Mouse (Mus musculus) kidney, embryonic 14.5 days (tissue): ENCODE data around the gene Fto. TPM values are rescaled to one million over a fixed set of nuclear protein-coding genes. Genes with fewer than 3 reads are reported as not detected.
A peak's percentile ranks its signal among the peaks of the same experiment; 100 is the strongest.

Experiments used
- ATAC-seq: fragments of 200-750 bp; cut with Nextera tagmentation; 2 replicates; pipeline ENCODE4 v1.8.0; 2017; ENCODE audit warnings: moderate number of reproducible peaks, mild to moderate bottlenecking, moderate TSS enrichment, moderate library complexity; ENCODE audit not compliant: low FRiP score, low TSS enrichment
- H3K27ac ChIP-seq: fragments of 300-500 bp; sonication (generic); 2 replicates; pipeline ENCODE4 v1.5.1; 2014; ENCODE audit warnings: low read depth, mild to moderate bottlenecking, low read length, moderate library complexity, mixed read lengths
- H3K27me3 ChIP-seq: fragments of 300-500 bp; sonication (generic); 2 replicates; pipeline ENCODE4 v1.6.1; 2014; ENCODE audit warnings: mild to moderate bottlenecking, low read length; ENCODE audit not compliant: control insufficient read depth, insufficient read depth
- H3K36me3 ChIP-seq: fragments of 300-500 bp; sonication (generic); 2 replicates; pipeline ENCODE4 v1.6.1; 2014; ENCODE audit warnings: low read length, mixed read lengths; ENCODE audit not compliant: control insufficient read depth, insufficient read depth
- H3K4me1 ChIP-seq: fragments of 300-500 bp; sonication (generic); 2 replicates; pipeline ENCODE4 v1.6.1; 2014; ENCODE audit warnings: low read length, mixed read lengths; ENCODE audit not compliant: control insufficient read depth, insufficient read depth
- H3K4me2 ChIP-seq: fragments of 300-500 bp; sonication (generic); replicated peaks from 2 replicates; pipeline ENCODE4 v1.6.1; 2014; ENCODE audit warnings: low read depth, mild to moderate bottlenecking, low read length
- H3K4me3 ChIP-seq: fragments of 300-500 bp; sonication (generic); 2 replicates; pipeline ENCODE4 v1.5.1; 2014; ENCODE audit warnings: mild to moderate bottlenecking, low read length
- H3K9ac ChIP-seq: fragments of 300-500 bp; sonication (generic); 2 replicates; pipeline ENCODE4 v1.6.1; 2014; ENCODE audit warnings: low read depth, mild to moderate bottlenecking, low read length, moderate library complexity
- H3K9me3 ChIP-seq: fragments of 300-500 bp; sonication (generic); 2 replicates; pipeline ENCODE4 v1.6.1; 2016; ENCODE audit warnings: low read length; ENCODE audit not compliant: control insufficient read depth
- WGBS: fragments of 180-500 bp; shearing (Covaris S2); extraction: QIAGEN DNeasy Blood & Tissue Kit; methylation state at CpG from one replicate; pipeline ENCODE4 v1.1.7; 2014; 5-methylcytosine and 5-hydroxymethylcytosine counted together
- polyA plus RNA-seq: library from polyadenylated mRNA; unstranded; fragments of >200 nt; fragmentation: Nextera tagmentation; extraction: Ambion mirVana; gene quantifications from 2 replicates; pipeline ENCODE4 v1.2.1, GENCODE M21; 2014

The Fto gene
- polyA plus RNA-seq, 1 experiment from 2014 or later, result 94.3 TPM

DNA sequence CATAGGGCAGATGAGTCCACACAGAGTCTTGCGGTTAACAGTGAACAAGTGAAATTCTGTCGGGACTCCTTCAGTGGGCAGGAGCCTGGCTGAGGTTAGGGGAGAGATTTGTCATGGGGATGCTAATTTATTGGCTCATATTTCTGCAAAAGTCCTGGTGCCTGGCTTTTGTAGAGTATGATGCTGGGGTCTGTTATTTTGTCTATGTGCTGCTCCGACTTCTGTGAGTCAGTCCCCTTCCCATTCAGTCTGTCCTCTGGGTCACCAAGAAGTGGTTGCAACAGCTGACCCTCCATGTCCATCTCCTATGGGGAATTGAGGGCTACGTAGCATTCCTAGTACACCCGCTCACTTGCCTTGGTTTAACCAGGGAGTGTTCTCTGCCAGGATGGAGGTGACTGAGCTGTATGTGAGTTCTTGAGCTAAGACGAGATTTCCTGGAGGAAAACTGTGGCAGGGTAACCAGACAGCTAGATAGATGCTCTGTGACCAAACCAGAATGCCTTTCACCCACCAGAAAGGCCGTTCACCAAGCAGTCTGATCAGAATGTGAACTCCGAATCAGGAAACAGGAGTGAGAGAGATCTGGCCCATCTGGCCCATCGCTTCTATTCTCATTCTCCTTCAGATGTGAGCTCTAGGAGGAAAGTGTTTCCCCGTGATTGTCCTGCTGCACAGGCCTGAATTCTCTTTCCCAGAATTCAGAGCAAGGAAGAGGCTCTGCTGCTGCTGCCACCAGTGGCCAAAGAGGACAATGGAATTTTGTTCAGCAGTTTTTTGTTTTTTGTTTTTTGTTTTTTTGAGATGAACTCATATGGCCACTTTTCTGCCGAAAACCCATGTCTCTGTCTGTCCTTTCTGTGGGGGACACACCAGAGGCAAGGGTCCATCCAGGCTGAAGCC, 302.7 kb downstream of the Fto start:
- H3K4me3 ChIP-seq, result no peak overlapping the region
- WGBS, result 80% methylated on average over 11 of the region's 11 CpGs
- no peak overlapping the region for H3K4me2 ChIP-seq
- H3K27me3 ChIP-seq, result 0 out of 2 replicates have a peak, but pooled peaks cover 3% of the 10 kb centered on the region
- H3K9me3 ChIP-seq, result no peaks in the 10 kb centered on the region
- no peaks in the 10 kb centered on the region for H3K36me3 ChIP-seq
- ATAC-seq, result no peak
- H3K27ac ChIP-seq, result no peak overlapping the region
- H3K9ac ChIP-seq, result no peak overlapping the region
- peaks cover 30% of the 10 kb centered on the region for H3K4me1 ChIP-seq

DNA sequence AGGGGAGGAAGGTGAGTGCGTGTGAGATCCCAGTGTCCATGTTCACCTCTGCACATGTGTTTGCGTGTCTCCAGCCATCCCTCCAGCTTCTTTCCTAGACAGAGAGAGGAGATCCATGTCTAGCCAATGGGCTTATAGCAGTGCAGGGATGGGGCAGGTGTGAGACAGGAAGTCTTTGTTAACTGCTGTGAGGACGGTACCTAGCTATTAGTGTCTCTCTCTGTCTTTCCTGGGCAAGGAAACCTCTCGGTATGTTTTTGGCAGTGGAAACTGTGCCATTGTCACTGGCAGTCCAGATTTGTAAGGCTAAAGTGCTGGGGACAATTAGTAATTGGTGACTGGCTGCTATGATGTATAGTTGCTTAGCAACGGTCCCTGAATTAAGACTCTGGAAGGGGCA, 304.4 kb downstream of the Fto start:
- ATAC-seq, result no peak
- no peaks in the 10 kb centered on the region for H3K9me3 ChIP-seq
- H3K36me3 ChIP-seq, result no peaks in the 10 kb centered on the region
- WGBS, result 87% methylated on average over 5 of the region's 5 CpGs
- peaks cover 13% of the 10 kb centered on the region for H3K4me1 ChIP-seq
- H3K4me2 ChIP-seq, result no peak overlapping the region
- H3K4me3 ChIP-seq, result no peak overlapping the region
- no peak overlapping the region for H3K9ac ChIP-seq
- H3K27me3 ChIP-seq, result peaks cover 6% of the 10 kb centered on the region; the same call in 1 of the 2 replicates
- no peak overlapping the region for H3K27ac ChIP-seq

DNA sequence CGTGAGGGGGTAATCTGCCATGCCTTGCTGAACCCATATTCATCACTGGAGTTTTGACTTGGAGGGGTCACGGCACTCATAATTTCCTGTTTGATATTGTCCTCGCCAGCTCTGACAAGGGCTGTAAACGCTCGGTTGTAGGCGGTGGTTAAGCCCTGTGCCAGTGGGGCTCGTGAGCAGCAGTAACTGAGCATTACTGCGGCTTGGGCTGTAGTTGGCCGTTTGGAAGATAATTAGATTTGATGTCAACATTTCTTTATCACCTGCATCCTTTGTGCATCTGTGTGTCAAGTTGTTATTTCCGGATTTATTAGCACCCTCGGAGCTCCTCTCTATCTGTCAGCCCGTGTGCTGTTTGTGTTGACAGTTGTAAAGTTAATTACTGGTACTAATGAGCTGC, 309.4 kb downstream of the Fto start:
- Histone ChIP-seq H3K4me1 (no peaks in the 10 kb centered on the region), H3K9me3 (no peaks in the 10 kb centered on the region), H3K27ac (no peak overlapping the region), H3K36me3 (no peaks in the 10 kb centered on the region), H3K4me2 (no peak overlapping the region), H3K9ac (no peak overlapping the region), H3K4me3 (no peak overlapping the region), H3K27me3 (peaks cover 6% of the 10 kb centered on the region; the same call in 1 of the 2 replicates)
- ATAC-seq, result no peak
- WGBS, result 18% methylated on average over 12 of the region's 12 CpGs

DNA sequence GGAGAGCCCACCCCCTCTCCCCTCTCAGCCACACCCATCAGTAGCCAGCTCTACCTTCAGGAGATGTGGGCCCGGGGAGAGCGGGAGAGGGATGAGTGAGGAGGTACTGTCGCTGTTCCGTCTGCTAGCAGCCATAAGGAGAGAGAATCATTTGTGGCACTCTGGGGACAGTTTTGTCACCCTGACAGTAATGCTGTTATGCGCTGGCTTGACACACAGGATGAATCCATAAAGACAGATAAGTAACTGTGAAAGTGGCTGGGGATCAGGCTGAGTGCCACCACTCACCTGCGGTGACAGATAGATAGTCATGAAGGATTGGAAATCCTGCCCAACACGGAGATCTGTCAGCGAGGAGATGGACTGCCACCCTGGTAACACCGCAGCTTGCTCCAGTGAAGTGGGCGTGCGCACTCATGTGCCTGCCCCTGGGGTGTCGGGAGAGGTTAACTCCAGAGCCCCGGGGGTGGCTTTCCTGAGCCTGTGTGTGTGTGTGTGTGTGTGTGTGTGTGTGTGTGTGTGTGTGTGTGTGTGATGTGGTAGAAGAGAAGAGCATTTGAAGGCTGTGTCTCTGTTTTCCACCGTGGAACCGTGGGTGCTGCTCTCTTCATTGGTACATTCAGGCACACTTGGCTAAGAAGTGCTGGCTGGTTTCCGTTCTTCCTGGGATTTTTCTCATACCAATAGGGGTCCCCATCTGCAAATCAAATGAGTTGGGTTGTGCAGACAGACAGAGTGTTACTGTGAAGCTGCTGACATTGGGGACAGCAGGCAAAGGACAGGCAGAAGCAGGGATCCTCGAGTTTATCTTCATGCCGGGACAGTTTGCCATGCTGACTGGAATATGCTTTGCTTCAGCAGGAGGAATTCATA, 312.6 kb downstream of the Fto start:
- WGBS, result 41% methylated on average over 18 of the region's 18 CpGs
- no peak for ATAC-seq
- Histone ChIP-seq H3K27me3 (peaks cover 15% of the 10 kb centered on the region), H3K27ac (no peak overlapping the region), H3K9me3 (no peaks in the 10 kb centered on the region), H3K36me3 (no peaks in the 10 kb centered on the region), H3K4me1 (peaks cover 12% of the 10 kb centered on the region), H3K4me3 (no peak overlapping the region), H3K4me2 (no peak overlapping the region), H3K9ac (no peak overlapping the region)

DNA sequence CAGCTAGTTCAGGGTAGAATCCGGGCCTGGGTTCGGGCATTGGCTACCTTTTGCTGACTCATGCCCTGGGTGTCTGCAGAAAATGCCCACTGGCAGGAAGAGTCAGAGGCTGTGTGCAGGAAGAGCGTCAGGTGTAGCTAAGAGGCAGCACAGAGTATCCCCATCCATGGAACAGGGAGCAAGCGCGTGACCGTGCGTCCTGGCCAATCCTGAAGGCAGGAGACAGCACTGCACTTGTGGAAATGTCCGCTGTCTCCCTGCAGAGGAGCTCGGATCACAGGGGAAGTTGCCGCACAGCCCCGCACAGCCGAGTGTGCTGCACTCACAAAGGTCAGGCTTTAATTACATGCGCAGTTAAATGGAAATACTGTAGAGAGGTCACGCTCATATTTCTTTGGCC, 316.3 kb downstream of the Fto start:
- no peaks in the 10 kb centered on the region for H3K9me3 ChIP-seq
- H3K4me1 ChIP-seq, result peaks cover 12% of the 10 kb centered on the region
- no peak overlapping the region for H3K9ac ChIP-seq
- 16% methylated on average over 14 of the region's 14 CpGs for WGBS
- peaks cover 13% of the 10 kb centered on the region for H3K27me3 ChIP-seq
- H3K27ac ChIP-seq, result no peak overlapping the region
- peak overlapping the region; percentile 21; the same call in 1 of the 2 replicates for H3K4me2 ChIP-seq
- H3K36me3 ChIP-seq, result 0 out of 2 replicates have a peak, but pooled peaks cover 2% of the 10 kb centered on the region
- peak; percentile 48; the same call in 1 of the 2 replicates for ATAC-seq
- no peak overlapping the region for H3K4me3 ChIP-seq

DNA sequence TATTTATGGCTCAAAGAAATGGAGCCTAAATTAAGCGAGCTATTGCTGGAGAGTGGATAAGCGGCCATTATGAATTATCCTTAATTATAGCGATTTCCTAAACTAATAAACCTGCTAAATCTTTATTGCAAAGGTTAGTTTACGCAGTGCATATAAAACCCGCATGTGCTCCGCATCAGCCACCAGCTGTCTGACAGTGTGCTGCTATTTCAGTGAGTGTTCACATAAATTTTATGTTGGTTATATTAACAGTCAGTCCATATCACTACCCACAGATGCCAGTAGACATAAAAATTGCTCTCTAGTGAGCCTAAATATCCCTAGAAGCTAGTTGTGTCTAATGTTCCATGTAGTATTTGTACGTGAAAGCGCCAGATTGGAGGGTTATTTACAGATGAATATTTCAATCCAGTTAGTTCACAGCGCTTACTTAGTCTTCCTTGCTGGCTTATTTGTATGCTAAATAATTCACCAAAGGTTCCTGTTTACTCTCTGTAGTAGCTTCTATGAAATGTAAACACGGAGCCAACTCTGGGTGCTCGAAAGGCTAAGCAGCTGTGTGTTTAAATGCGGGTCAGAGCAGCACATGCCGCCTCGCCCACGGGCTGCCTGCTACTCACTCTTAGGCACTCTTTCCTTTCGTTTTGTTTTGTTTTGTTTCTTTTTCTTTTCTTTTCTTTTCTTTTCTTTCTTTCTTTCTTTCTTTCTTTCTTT, 317.2 kb downstream of the Fto start:
- Histone ChIP-seq H3K4me3 (no peak overlapping the region), H3K4me2 (no peak overlapping the region), H3K27me3 (peaks cover 13% of the 10 kb centered on the region), H3K36me3 (0 out of 2 replicates have a peak, but pooled peaks cover 2% of the 10 kb centered on the region), H3K27ac (no peak overlapping the region), H3K9me3 (no peaks in the 10 kb centered on the region), H3K9ac (no peak overlapping the region), H3K4me1 (peaks cover 12% of the 10 kb centered on the region)
- ATAC-seq, result no peak
- WGBS, result 35% methylated on average over 16 of the region's 16 CpGs

DNA sequence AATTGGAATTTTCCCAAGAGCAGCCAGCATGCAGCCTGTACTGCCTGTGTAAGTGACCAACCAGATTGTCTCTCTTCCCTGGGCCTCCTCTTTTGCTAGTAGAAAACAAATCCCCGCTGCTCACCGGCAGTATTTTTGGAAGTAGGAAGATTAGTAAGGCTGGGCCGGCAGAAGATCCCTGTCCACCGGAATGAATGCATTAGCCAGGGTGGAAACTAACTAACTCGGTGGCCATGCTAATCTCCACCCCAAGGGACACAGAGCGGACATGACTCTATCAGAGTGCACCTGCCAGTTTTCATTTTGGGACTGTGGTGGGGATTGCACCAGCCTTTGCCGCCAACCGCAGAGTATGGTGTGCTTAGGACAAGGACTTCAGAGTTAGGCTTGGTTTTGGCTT, 319.1 kb downstream of the Fto start:
- Histone ChIP-seq H3K9ac (no peak overlapping the region), H3K4me3 (no peak overlapping the region), H3K36me3 (0 out of 2 replicates have a peak, but pooled peaks cover 2% of the 10 kb centered on the region), H3K9me3 (no peaks in the 10 kb centered on the region), H3K4me2 (no peak overlapping the region), H3K4me1 (peaks cover 12% of the 10 kb centered on the region), H3K27ac (no peak overlapping the region), H3K27me3 (peaks cover 13% of the 10 kb centered on the region)
- 95% methylated on average over 8 of the region's 8 CpGs for WGBS
- no peak for ATAC-seq

DNA sequence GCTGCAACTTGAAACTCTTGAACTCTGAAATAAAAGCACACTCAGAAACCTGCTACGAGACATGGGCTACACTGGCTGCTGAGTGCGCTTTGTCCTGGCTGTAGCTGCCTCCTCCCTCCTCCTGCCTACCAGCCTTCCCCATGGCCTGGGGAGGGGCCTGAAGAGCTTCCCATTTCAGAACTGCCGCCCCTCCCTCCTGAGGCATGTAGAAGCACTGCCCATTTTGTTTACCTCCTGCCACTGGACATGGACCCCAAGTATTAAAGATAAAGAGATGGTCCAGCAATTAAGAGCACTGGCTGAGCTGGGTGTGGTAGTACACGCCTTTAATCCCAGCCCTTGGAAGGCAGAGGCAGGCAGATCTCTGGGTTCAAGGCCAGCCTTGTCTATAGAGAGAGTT, 322.1 kb downstream of the Fto start:
- Histone ChIP-seq H3K9me3 (no peaks in the 10 kb centered on the region), H3K27ac (no peak overlapping the region), H3K4me2 (no peak overlapping the region), H3K36me3 (0 out of 2 replicates have a peak, but pooled peaks cover 2% of the 10 kb centered on the region), H3K4me1 (no peaks in the 10 kb centered on the region), H3K27me3 (0 out of 2 replicates have a peak, but pooled peaks cover 3% of the 10 kb centered on the region), H3K9ac (no peak overlapping the region), H3K4me3 (no peak overlapping the region)
- ATAC-seq, result no peak
- 86% methylated on average over 4 of the region's 4 CpGs for WGBS
